Mouse (Mus musculus) urinary bladder, adult 18-20 months (tissue): ENCODE data around the gene Carmil1.

Source experiments
- DNase-seq, 2 experiments: peaks; one replicate each; pipeline ENCODE4 v3.0.0; 2022; ENCODE audit warnings: low spot score in 2 of 2, mixed read lengths in 2 of 2

Gene Carmil1

GRCm38 (mm10) chr13:24280439-24281431 is at the start of gene Carmil1:
TSS of gene Carmil1 (minus strand) at chr13:24280795.
- peak; percentile 84 to 90 for DNase-seq

DNA sequence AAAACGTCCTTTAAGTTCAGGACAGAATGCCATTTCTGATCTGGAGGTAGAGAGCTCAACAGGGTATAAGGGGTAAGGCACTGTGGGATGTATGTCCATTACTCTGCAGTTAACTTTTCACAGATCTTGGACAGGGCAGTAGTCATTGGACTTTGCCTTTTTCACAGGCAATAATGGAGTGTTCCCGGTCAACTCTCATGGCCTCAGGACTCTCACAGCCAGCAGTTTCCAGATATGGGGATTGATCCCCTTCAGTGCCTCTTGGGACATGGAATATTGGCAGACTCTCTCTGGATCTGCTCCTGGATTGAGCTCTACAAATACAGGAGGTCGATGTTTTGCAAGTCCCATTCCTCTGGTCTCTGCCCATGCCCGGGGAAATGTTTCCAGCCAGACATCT is 49.5 kb upstream of the Carmil1 start:
- no peak for DNase-seq

GRCm38 (mm10) chr13:24328036-24328817 is 47.6 kb upstream of the Carmil1 start:
- DNase-seq = no peak

DNA sequence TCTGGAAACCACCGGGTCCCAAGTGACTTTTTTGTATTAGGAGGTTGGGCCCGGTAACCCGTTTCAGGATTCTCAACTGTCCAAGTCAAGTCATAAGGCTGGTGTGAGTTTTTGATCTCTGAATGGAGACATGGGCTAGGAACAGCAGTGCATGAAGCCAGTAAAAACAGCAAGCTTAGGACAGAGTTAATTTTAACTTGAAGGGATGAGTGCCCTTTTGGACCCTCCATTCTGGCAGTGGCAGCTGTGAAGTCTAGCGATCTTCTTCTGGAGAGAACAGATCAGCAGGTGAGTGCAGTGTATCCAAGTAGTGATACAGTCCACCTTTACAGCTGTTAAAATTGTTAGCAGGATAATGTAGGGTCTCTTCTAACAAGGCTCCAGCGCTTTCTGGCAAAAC is 46.6 kb upstream of the Carmil1 start, which contains the start of gene Cmah:
Gene Cmah, plus strand, starts transcription at position 204 of the 400 bp plus-strand sequence.
- DNase-seq = no peak

DNA sequence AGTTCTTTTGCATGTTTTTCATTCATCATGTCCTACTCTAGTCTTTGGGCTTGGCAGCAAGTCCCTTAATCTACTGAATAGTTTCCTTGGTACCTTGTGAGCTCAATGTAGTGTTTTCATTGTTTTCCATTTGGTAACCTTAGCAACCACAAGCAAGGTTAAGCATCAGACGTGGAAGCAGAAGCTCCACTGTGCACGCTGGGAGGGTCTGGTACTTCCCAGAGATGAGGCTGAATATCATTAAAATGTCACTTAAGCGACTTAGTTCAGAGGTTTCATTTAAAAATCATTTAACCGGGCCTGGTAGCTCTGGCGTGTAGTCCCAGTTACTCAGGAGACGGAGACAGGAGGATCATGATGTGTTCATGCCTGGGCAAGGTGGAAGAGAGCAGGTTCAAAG is 40.7 kb upstream of the Carmil1 start:
- no peak for DNase-seq

- no peak for DNase-seq
Measured at GRCm38 (mm10) chr13:24318618-24319017, 38.0 kb upstream of the Carmil1 start.

GRCm38 (mm10) chr13:24316563-24316962 is 36.0 kb upstream of the Carmil1 start:
- no peak for DNase-seq

DNA sequence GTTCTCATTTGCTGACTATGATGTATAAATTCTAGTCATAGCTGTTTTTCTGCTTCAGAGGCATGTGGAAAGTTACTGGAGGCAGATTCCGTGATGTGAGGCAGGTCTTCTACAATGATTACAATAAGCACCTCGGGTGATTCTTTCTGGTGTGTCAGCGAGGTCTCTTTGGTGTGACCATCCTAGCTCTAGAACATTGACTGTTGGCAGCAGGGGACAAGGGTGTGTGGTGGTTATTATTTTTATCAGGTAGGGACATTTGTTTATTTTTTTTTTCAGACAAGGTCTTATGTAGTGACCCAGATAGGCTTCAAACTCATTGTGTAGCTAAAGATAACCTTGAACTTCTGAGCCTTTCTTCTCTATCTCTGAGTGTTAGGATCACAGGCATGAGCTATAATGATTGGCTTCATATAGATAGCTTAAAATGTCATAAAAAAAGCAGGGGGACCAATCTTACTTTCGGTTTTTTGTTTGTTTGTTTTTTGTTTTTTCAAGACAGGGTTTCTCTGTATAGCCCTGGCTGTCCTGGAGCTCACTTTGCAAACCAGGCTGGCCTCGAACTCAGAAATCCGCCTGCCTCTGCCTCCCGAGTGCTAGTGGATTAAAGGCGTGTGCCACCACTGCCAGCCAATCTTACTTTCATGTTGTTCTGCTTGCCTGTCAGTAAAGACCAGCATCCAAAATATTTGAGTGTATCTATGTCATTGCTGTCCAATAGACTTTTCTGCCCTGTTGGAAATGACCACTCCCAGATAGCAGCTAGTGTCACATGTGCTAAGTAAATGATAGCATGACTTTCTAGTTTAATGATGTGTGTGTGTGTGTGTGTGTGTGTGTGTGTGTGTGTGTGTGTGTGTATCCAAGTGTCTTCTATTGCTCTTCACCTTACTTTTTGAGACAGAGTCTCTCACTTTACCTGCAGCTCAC is 30.7 kb upstream of the Carmil1 start:
- DNase-seq = no peak

GRCm38 (mm10) chr13:24306248-24306647 is 25.7 kb upstream of the Carmil1 start:
- DNase-seq = no peak

- no peak for DNase-seq
Measured at GRCm38 (mm10) chr13:24305486-24305885, 24.9 kb upstream of the Carmil1 start.

GRCm38 (mm10) chr13:24297252-24297651 is 16.7 kb upstream of the Carmil1 start:
- no peak for DNase-seq

GRCm38 (mm10) chr13:24287381-24287780 is 6.8 kb upstream of the Carmil1 start:
- DNase-seq = no peak

DNA sequence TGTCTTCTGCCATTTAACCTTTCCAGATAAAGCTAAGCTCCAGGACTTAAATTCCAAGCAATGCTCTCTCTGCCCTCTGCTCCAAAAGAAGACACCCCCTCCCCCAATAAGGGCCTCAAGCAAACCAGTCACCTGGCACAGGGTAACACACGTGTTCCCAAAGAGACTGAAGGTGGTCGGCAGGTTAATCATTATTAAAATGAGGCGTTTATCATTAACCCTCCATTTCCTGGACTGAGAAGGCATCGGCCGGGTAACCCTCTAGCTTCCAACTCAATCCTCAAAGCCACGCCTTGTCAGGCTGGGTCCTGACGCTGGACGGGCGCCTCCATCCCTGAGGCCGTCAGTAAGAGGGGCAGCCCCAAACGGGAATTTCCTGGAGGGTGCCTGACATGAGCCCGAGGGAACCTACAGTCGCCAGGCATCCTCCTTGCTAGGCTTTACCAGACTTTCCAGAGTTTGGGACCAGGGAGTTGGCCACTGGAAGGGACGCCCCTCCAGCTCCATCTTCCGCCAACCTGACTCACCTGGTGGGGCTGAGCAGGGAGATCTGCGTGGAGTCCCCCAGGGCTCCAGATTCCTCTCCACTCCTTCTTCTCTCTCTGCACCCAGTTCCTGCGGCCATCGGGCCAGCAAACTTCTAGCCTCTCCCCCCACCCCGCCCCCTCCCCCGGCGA is 695 bp downstream of the Carmil1 start:
- peak in 1 of 2 experiments; percentile 35 for DNase-seq

- no peak for DNase-seq
Measured at GRCm38 (mm10) chr13:24279407-24279761, 1.2 kb downstream of the Carmil1 start.

DNA sequence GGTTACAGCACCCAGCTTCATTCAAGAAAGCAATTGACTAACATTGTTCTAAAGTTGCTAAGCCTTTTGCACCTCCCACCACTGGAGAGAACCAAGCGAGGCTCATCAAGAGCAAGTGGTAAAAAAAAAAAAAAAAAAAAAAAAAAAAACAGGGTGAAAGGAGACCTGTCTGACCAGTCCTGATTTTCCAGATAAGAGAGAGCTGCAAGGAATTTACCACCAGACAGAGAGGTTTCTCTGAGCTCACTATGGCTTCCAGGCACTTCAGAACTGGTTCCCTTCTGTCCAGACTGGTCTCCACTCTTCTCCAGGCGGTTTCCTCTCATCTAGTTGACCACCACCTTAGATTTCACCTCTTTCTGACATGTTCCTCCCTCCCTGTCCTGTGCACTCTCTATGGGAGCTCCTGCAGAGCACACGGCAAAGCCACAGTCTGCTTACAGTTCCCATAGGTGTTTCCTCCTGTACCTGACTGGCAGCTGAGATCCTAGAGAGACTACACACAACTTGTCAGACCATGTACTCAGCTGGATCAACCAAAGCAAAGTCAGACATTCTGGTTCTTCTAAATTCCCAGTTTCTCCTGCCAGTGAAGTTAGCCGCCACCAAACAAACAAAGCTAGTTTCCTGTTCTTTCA is 7.7 kb downstream of the Carmil1 start:
- peak in 1 of 2 experiments; percentile 18 for DNase-seq

- peak in 1 of 2 experiments; percentile 19 for DNase-seq
Measured at GRCm38 (mm10) chr13:24269100-24269465, 11.5 kb downstream of the Carmil1 start.

- DNase-seq = no peak
Measured at GRCm38 (mm10) chr13:24268355-24269099, 12.1 kb downstream of the Carmil1 start.

DNA sequence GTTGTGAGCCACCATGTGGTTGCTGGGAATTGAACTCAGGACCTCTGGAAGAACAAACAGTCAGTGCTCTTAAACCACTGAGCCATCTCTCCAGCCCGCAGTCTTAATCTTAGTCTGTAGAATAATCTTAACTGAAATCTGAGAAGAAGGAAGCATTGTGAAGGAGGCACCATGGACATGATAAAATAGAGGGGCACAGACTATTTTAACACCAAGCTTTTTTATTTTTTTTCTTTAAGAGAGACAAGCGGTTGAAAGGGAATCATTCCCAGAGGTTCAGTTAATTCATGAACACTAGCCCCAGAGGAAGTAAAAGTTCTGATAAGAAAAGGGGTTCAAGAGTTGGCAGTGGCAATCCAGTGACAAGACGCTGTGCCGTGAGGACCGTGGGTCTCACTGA is 15.8 kb downstream of the Carmil1 start:
- DNase-seq = no peak

- DNase-seq = no peak
Measured at GRCm38 (mm10) chr13:24263560-24263959, 17.0 kb downstream of the Carmil1 start.
